Mouse (Mus musculus) macrophage (primary cell): ENCODE measurements around the gene Prdm1. TPM values are rescaled to one million over a fixed set of nuclear protein-coding genes. Genes with fewer than 3 reads are reported as not detected.

ENCODE experiments used
- H3K27ac ChIP-seq: fragments of 350-480 bp; formaldehyde crosslinking; 2 replicates; pipeline ENCODE4 v1.9.0; 2021
- H3K36me3 ChIP-seq: fragments of 350-480 bp; formaldehyde crosslinking; 2 replicates; pipeline ENCODE4 v1.9.0; 2021; ENCODE audit errors: inconsistent target
- H3K4me3 ChIP-seq: fragments of 350-480 bp; formaldehyde crosslinking; 2 replicates; pipeline ENCODE4 v1.9.0; 2021; ENCODE audit errors: inconsistent target
- H3K79me2 ChIP-seq: fragments of 350-480 bp; formaldehyde crosslinking; 2 replicates; pipeline ENCODE4 v1.9.0; 2021; ENCODE audit errors: inconsistent target
- WGBS: methylation state at CpG from one replicate; pipeline ENCODE4 v1.1.7; 2026; ENCODE audit warnings: inconsistent platforms; ENCODE audit not compliant: missing documents; 5-methylcytosine and 5-hydroxymethylcytosine counted together
- polyA plus RNA-seq: library from polyadenylated mRNA; stranded (reverse); fragments of 250-400 nt; gene quantifications from 3 replicates; pipeline ENCODE4 v1.2.4, GENCODE M21; 2018; ENCODE audit warnings: inconsistent platforms

The Prdm1 gene
- polyA plus RNA-seq, 1 experiment from 2014 or later, result 13.7 TPM

- H3K27ac ChIP-seq, result no peak overlapping the region
- no peak overlapping the region for H3K4me3 ChIP-seq
- H3K36me3 ChIP-seq, result no peaks in the 10 kb centered on the region
- 91% methylated on average over 5 of the region's 5 CpGs for WGBS
- H3K79me2 ChIP-seq, result no peaks in the 10 kb centered on the region
Measured at GRCm38 (mm10) chr10:44513108-44513507, 15.2 kb downstream of the Prdm1 start.

- WGBS, result 66% methylated on average over 3 of the region's 3 CpGs
- no peak overlapping the region for H3K4me3 ChIP-seq
- H3K79me2 ChIP-seq, result no peaks in the 10 kb centered on the region
- H3K27ac ChIP-seq, result no peak overlapping the region
- H3K36me3 ChIP-seq, result no peaks in the 10 kb centered on the region
Measured at GRCm38 (mm10) chr10:44511029-44511428, 17.3 kb downstream of the Prdm1 start.

- Histone ChIP-seq H3K4me3 (no peak overlapping the region), H3K27ac (no peak overlapping the region), H3K36me3 (no peaks in the 10 kb centered on the region), H3K79me2 (no peaks in the 10 kb centered on the region)
- 92% methylated on average over 6 of the region's 7 CpGs for WGBS
Measured at GRCm38 (mm10) chr10:44508649-44509048, 19.7 kb downstream of the Prdm1 start.

GRCm38 (mm10) chr10:44507984-44508383, 20.3 kb downstream of the Prdm1 start:
- Histone ChIP-seq H3K27ac (no peak overlapping the region), H3K4me3 (no peak overlapping the region), H3K79me2 (no peaks in the 10 kb centered on the region), H3K36me3 (no peaks in the 10 kb centered on the region)
- WGBS, result 95% methylated on average over 2 of the region's 2 CpGs

GRCm38 (mm10) chr10:44502891-44503290, 25.4 kb downstream of the Prdm1 start:
- Histone ChIP-seq H3K79me2 (no peaks in the 10 kb centered on the region), H3K36me3 (no peaks in the 10 kb centered on the region), H3K4me3 (no peak overlapping the region), H3K27ac (no peak overlapping the region)
- 85% methylated on average over 13 of the region's 13 CpGs for WGBS

- H3K79me2 ChIP-seq, result no peaks in the 10 kb centered on the region
- 65% methylated on average over 15 of the region's 15 CpGs for WGBS
- no peaks in the 10 kb centered on the region for H3K36me3 ChIP-seq
- no peak overlapping the region for H3K4me3 ChIP-seq
- H3K27ac ChIP-seq, result no peak overlapping the region
Measured at GRCm38 (mm10) chr10:44499897-44500519, 28.3 kb downstream of the Prdm1 start.

GRCm38 (mm10) chr10:44493818-44494492, 34.3 kb downstream of the Prdm1 start:
- no peaks in the 10 kb centered on the region for H3K79me2 ChIP-seq
- WGBS, result 87% methylated on average over 15 of the region's 15 CpGs
- H3K27ac ChIP-seq, result no peak overlapping the region
- no peak overlapping the region for H3K4me3 ChIP-seq
- no peaks in the 10 kb centered on the region for H3K36me3 ChIP-seq

GRCm38 (mm10) chr10:44492815-44493525, 35.3 kb downstream of the Prdm1 start:
- no peaks in the 10 kb centered on the region for H3K36me3 ChIP-seq
- 95% methylated on average over 6 of the region's 8 CpGs for WGBS
- no peak overlapping the region for H3K27ac ChIP-seq
- no peaks in the 10 kb centered on the region for H3K79me2 ChIP-seq
- H3K4me3 ChIP-seq, result no peak overlapping the region

GRCm38 (mm10) chr10:44490899-44491422, 37.3 kb downstream of the Prdm1 start:
- H3K36me3 ChIP-seq, result no peaks in the 10 kb centered on the region
- H3K4me3 ChIP-seq, result no peak overlapping the region
- no peaks in the 10 kb centered on the region for H3K79me2 ChIP-seq
- no peak overlapping the region for H3K27ac ChIP-seq
- WGBS, result 94% methylated on average over 5 of the region's 5 CpGs

- no peaks in the 10 kb centered on the region for H3K79me2 ChIP-seq
- H3K36me3 ChIP-seq, result no peaks in the 10 kb centered on the region
- H3K4me3 ChIP-seq, result no peak overlapping the region
- H3K27ac ChIP-seq, result no peak overlapping the region
- WGBS, result 100% methylated on average over 6 of the region's 11 CpGs
Measured at GRCm38 (mm10) chr10:44487132-44487531, 41.2 kb downstream of the Prdm1 start.

- Histone ChIP-seq H3K27ac (no peak overlapping the region), H3K79me2 (no peaks in the 10 kb centered on the region), H3K4me3 (no peak overlapping the region), H3K36me3 (no peaks in the 10 kb centered on the region)
- 98% methylated on average over 5 of the region's 5 CpGs for WGBS
Measured at GRCm38 (mm10) chr10:44484077-44484476, 44.2 kb downstream of the Prdm1 start.

GRCm38 (mm10) chr10:44483116-44483515, 45.2 kb downstream of the Prdm1 start:
- Histone ChIP-seq H3K79me2 (no peaks in the 10 kb centered on the region), H3K4me3 (no peak overlapping the region), H3K27ac (no peak overlapping the region), H3K36me3 (no peaks in the 10 kb centered on the region)
- WGBS, result 52% methylated on average over 5 of the region's 6 CpGs

- no peak overlapping the region for H3K27ac ChIP-seq
- no peak overlapping the region for H3K4me3 ChIP-seq
- no peaks in the 10 kb centered on the region for H3K79me2 ChIP-seq
- WGBS, result 93% methylated on average over 5 of the region's 5 CpGs
- no peaks in the 10 kb centered on the region for H3K36me3 ChIP-seq
Measured at GRCm38 (mm10) chr10:44481379-44481778, 46.9 kb downstream of the Prdm1 start.

- Histone ChIP-seq H3K27ac (no peak overlapping the region), H3K79me2 (no peaks in the 10 kb centered on the region), H3K4me3 (no peak overlapping the region), H3K36me3 (no peaks in the 10 kb centered on the region)
- WGBS, result 91% methylated on average over 5 of the region's 6 CpGs
Measured at GRCm38 (mm10) chr10:44479286-44479685, 49.0 kb downstream of the Prdm1 start.

- H3K79me2 ChIP-seq, result no peaks in the 10 kb centered on the region
- H3K36me3 ChIP-seq, result no peaks in the 10 kb centered on the region
- 88% methylated on average over 5 of the region's 5 CpGs for WGBS
- H3K4me3 ChIP-seq, result no peak overlapping the region
- no peak overlapping the region for H3K27ac ChIP-seq
Measured at GRCm38 (mm10) chr10:44478091-44478490, 50.2 kb downstream of the Prdm1 start.
